ENCODE assay signal across 14 mouse cellular contexts in the genomic region with DNA sequence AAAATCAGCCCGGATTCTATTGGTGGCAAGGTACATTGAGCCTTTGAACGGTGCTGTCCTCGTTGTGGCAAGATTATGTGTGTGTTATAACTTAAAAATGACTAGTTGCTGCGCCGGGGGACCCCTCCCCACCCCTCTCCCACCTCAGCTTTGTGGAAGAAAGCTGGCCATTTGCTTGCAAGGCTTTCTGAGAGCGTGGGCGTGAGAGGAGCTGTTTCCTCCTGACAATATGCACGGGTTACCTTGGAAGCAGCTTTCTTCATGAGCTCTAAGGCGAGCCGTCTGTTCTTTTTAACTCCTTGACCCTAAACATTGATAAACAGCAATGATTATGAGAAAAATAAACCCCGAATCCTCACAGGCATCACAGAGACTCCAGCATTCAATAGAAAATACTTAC.
DNase-seq lines count a peak whose midpoint lies in the region; ATAC-seq and TF ChIP-seq lines count a peak whose summit lies in the region.
"Had no signal": no experiment of that assay in that cellular context is flagged by ENCODE, and none has a peak within 500 bp of the region (broad histone marks: within the 10 kb centered on the region; RNA-seq: fewer than 3 reads in every experiment).

No protein-coding gene starts in this region.

- no peak overlapping the region for H3K9ac ChIP-seq in hindbrain, embryonic 13.5 days
- no peak overlapping the region for H3K9ac ChIP-seq in hindbrain, embryonic 11.5 days (ENCODE audit: low read depth, low read length)
- H3K9ac ChIP-seq in CH12.LX (ENCODE audit: insufficient read depth, low read depth): no peak overlapping the region
- H3K9ac ChIP-seq in forebrain, embryonic 11.5 days (ENCODE audit: low read length): peak overlapping the region; percentile 16; the same call in 1 of the 2 replicates
- H3K9ac ChIP-seq: embryonic facial prominence, embryonic 13.5 days; intestine, embryonic 15.5 days; kidney, embryonic 15.5 days; liver, postnatal 0 days had no signal

- WGBS in heart, embryonic 10.5 days: 43% methylated on average over 11 of the region's 11 CpGs
- whole genome bisulfite sequencing in hindbrain, embryonic 13.5 days: 37% methylated on average over 11 of the region's 11 CpGs
- WGBS in hindbrain, embryonic 11.5 days: 44% methylated on average over 11 of the region's 11 CpGs
- WGBS in forebrain, embryonic 11.5 days: 15% methylated on average over 11 of the region's 11 CpGs

- no peak overlapping the region for H3K4me2 ChIP-seq in hindbrain, embryonic 13.5 days
- no peak overlapping the region for H3K4me2 ChIP-seq in hindbrain, embryonic 11.5 days (replicated peaks; ENCODE audit: low read depth, low read length)
- peak overlapping the region; percentile 52 for H3K4me2 ChIP-seq in CH12.LX (ENCODE audit: insufficient read depth, low read depth, poor library complexity, severe bottlenecking)
- H3K4me2 ChIP-seq in forebrain, embryonic 11.5 days (ENCODE audit: low read depth, low read length, severe bottlenecking): peak overlapping the region; percentile 32; the same call in 1 of the 2 replicates
- H3K4me2 ChIP-seq: embryonic facial prominence, embryonic 13.5 days; intestine, embryonic 15.5 days; kidney, embryonic 15.5 days had no signal

- H3K4me3 ChIP-seq in heart, embryonic 10.5 days: no peak overlapping the region; the same call in 1 of the 2 replicates
- no peak overlapping the region for H3K4me3 ChIP-seq in hindbrain, embryonic 13.5 days
- no peak overlapping the region for H3K4me3 ChIP-seq in hindbrain, embryonic 11.5 days (ENCODE audit: low read depth, low read length)
- no peak overlapping the region for H3K4me3 ChIP-seq in CH12.LX (replicated peaks in 1 of 3; ENCODE audit: low read depth in 2 of 3, low read length in 2 of 3, poor library complexity in 1 of 3)
- no peak overlapping the region for H3K4me3 ChIP-seq in forebrain, embryonic 11.5 days (ENCODE audit: low read depth, low read length)
- H3K4me3 ChIP-seq: embryonic facial prominence, embryonic 13.5 days; gastrocnemius, adult 2 months; intestine, embryonic 15.5 days; kidney, embryonic 15.5 days had no signal

- H3K27me3 ChIP-seq in heart, embryonic 10.5 days (ENCODE audit: insufficient read depth, poor library complexity, severe bottlenecking): no peaks in the 10 kb centered on the region
- H3K27me3 ChIP-seq in hindbrain, embryonic 13.5 days: no peaks in the 10 kb centered on the region
- no peaks in the 10 kb centered on the region for H3K27me3 ChIP-seq in hindbrain, embryonic 11.5 days (ENCODE audit: control insufficient read depth, insufficient read depth, low read length)
- H3K27me3 ChIP-seq in CH12.LX (replicated peaks): no peaks in the 10 kb centered on the region
- no peaks in the 10 kb centered on the region for H3K27me3 ChIP-seq in forebrain, embryonic 11.5 days (ENCODE audit: control insufficient read depth, insufficient read depth, low read length)
- H3K27me3 ChIP-seq: embryonic facial prominence, embryonic 13.5 days; intestine, embryonic 15.5 days; kidney, embryonic 15.5 days had no signal

- H3K27ac ChIP-seq in heart, embryonic 10.5 days: peak overlapping the region; percentile 78
- H3K27ac ChIP-seq in hindbrain, embryonic 13.5 days: 0 out of 2 replicates have a peak overlapping the region, but pooled peaks have one; percentile 36
- no peak overlapping the region for H3K27ac ChIP-seq in hindbrain, embryonic 11.5 days (ENCODE audit: low read depth, low read length)
- H3K27ac ChIP-seq in CH12.LX (ENCODE audit: insufficient read depth, low read depth): no peak overlapping the region
- peak overlapping the region; percentile 54 for H3K27ac ChIP-seq in forebrain, embryonic 11.5 days (ENCODE audit: low read depth, low read length)
- H3K27ac ChIP-seq: embryonic facial prominence, embryonic 13.5 days; gastrocnemius, adult 2 months; intestine, embryonic 15.5 days; kidney, embryonic 15.5 days had no signal

- in situ Hi-C loops in CH12.LX (cut with MboI; ENCODE audit: low pct_ligation_motif_present, low pct_unique_long_range_greater_than_20kb, low sequenced_read_pairs): no loop called here

- ATAC-seq in hindbrain, embryonic 13.5 days (ENCODE audit: low FRiP score): no peak
- no peak for ATAC-seq in hindbrain, embryonic 11.5 days (ENCODE audit: low FRiP score)
- peak; percentile 49 for ATAC-seq in forebrain, embryonic 11.5 days (replicated peaks; ENCODE audit: low FRiP score)
- ATAC-seq: intestine, embryonic 15.5 days; liver, postnatal 0 days had no signal

- H3K9me3 ChIP-seq in heart, embryonic 10.5 days: no peaks in the 10 kb centered on the region
- no peaks in the 10 kb centered on the region for H3K9me3 ChIP-seq in hindbrain, embryonic 13.5 days
- no peaks in the 10 kb centered on the region for H3K9me3 ChIP-seq in hindbrain, embryonic 11.5 days (ENCODE audit: control insufficient read depth, low read length)
- H3K9me3 ChIP-seq in CH12.LX (replicated peaks; ENCODE audit: low read length): peaks cover 1% of the 10 kb centered on the region
- peaks cover 1% of the 10 kb centered on the region; the same call in 1 of the 2 replicates for H3K9me3 ChIP-seq in forebrain, embryonic 11.5 days (ENCODE audit: control insufficient read depth, low read length)
- H3K9me3 ChIP-seq: embryonic facial prominence, embryonic 13.5 days; intestine, embryonic 15.5 days; kidney, embryonic 15.5 days had no signal

- H3K79me2 ChIP-seq in CH12.LX (replicated peaks; ENCODE audit: control insufficient read depth, extremely low read depth, insufficient read depth, poor library complexity, severe bottlenecking): no peaks in the 10 kb centered on the region

- dilution Hi-C loops in CH12.LX (cut with MboI; ENCODE audit: extremely low pct_ligation_motif_present, extremely low pct_unique_long_range_greater_than_20kb, low sequenced_read_pairs): no loop called here

- TF ChIP-seq POLR2A in CH12.LX (IDR thresholded peaks at IDR 0.05; ENCODE audit: low read depth, low read length): no peak

- TF ChIP-seq CTCF in CH12.LX (conservative IDR thresholded peaks at IDR 0.05 in 1 of 2, IDR thresholded peaks at IDR 0.05 in 1 of 2; ENCODE audit: low read depth in 2 of 2, low read length in 2 of 2): no peak

- no peak for TF ChIP-seq EP300 in CH12.LX (IDR thresholded peaks at IDR 0.05; ENCODE audit: low read length)

- no peak for DNase-seq in heart, embryonic 10.5 days (ENCODE audit: low spot score)
- no peak for DNase-seq in heart, adult 11 months
- no peak for DNase-seq in hindbrain, embryonic 11.5 days (ENCODE audit: low spot score)
- no peak for DNase-seq in CH12.LX (ENCODE audit: extremely low read depth)
- DNase-seq in forebrain, embryonic 11.5 days (ENCODE audit: low spot score): no peak
- no peak for DNase-seq in urinary bladder, postnatal 10 days (ENCODE audit: low spot score)
- DNase-seq in adrenal gland, adult 8-10 months: no peak
- DNase-seq: cerebellum, postnatal 10 days; gastrocnemius, adult 2 months; liver, postnatal 0 days had no signal

- 0 out of 2 replicates have a peak, but pooled peaks cover under 1% of the 10 kb centered on the region for H3K36me3 ChIP-seq in heart, embryonic 10.5 days
- 0 out of 2 replicates have a peak, but pooled peaks cover 3% of the 10 kb centered on the region for H3K36me3 ChIP-seq in hindbrain, embryonic 13.5 days
- H3K36me3 ChIP-seq in hindbrain, embryonic 11.5 days (ENCODE audit: control insufficient read depth, insufficient read depth, low read length): no peaks in the 10 kb centered on the region
- no peaks in the 10 kb centered on the region for H3K36me3 ChIP-seq in CH12.LX (replicated peaks in 1 of 2; ENCODE audit: control insufficient read depth in 1 of 2, insufficient read depth in 1 of 2, low read length in 1 of 2)
- H3K36me3 ChIP-seq in forebrain, embryonic 11.5 days (ENCODE audit: control insufficient read depth, insufficient read depth, low read length): no peaks in the 10 kb centered on the region
- H3K36me3 ChIP-seq: embryonic facial prominence, embryonic 13.5 days had no signal

- TF ChIP-seq RAD21 in CH12.LX (IDR thresholded peaks at IDR 0.05; ENCODE audit: low read depth, low read length): no peak

- H3K4me1 ChIP-seq in heart, embryonic 10.5 days: peaks cover 19% of the 10 kb centered on the region
- peaks cover 17% of the 10 kb centered on the region for H3K4me1 ChIP-seq in hindbrain, embryonic 13.5 days (replicated peaks)
- H3K4me1 ChIP-seq in hindbrain, embryonic 11.5 days (replicated peaks; ENCODE audit: control insufficient read depth, insufficient read depth, low read length): peaks cover 3% of the 10 kb centered on the region; the same call in 1 of the 2 replicates
- H3K4me1 ChIP-seq in CH12.LX (ENCODE audit: control insufficient read depth in 1 of 2, insufficient read depth in 2 of 2): peaks cover 12 to 44% of the 10 kb centered on the region in 2 experiments
- H3K4me1 ChIP-seq in forebrain, embryonic 11.5 days (replicated peaks; ENCODE audit: control insufficient read depth, insufficient read depth, low read length): peaks cover 10% of the 10 kb centered on the region
- H3K4me1 ChIP-seq: intestine, embryonic 15.5 days; kidney, embryonic 15.5 days had no signal

TF ChIP-seq in CH12.LX, 34 proteins besides CTCF, POLR2A, EP300 and RAD21:
- TF ChIP-seq HCFC1 (IDR thresholded peaks at IDR 0.05; ENCODE audit: low read depth, low read length) (no peak), ZNF384 (IDR thresholded peaks at IDR 0.05; ENCODE audit: low read depth, low read length) (no peak), ZKSCAN1 (IDR thresholded peaks at IDR 0.05; ENCODE audit: borderline replicate concordance, low read depth, low read length) (no peak), USF1 (IDR thresholded peaks at IDR 0.05; ENCODE audit: low read depth, low read length) (no peak), MYC (IDR thresholded peaks at IDR 0.05; ENCODE audit: low read depth, low read length) (no peak), USF2 (conservative IDR thresholded peaks at IDR 0.05; ENCODE audit: low read depth, low read length) (no peak), ZC3H11A (IDR thresholded peaks at IDR 0.05; ENCODE audit: low read depth, low read length) (no peak), NELFE (IDR thresholded peaks at IDR 0.05; ENCODE audit: low read depth, low read length) (no peak), JUN (IDR thresholded peaks at IDR 0.05; ENCODE audit: insufficient read depth, low read depth, low read length) (no peak), ZMIZ1 (IDR thresholded peaks at IDR 0.05; ENCODE audit: low read depth, low read length) (no peak), BHLHE40 (IDR thresholded peaks at IDR 0.05; ENCODE audit: low read depth, low read length) (no peak)

Comparison
In these comparisons a context has a peak if more than half of its experiments do, and no peak if none do; other contexts are left out.
1. H3K27ac ChIP-seq: peak in heart, embryonic 10.5 days (single experiment), hindbrain, embryonic 13.5 days (single experiment) and forebrain, embryonic 11.5 days (single experiment); none in hindbrain, embryonic 11.5 days (single experiment) and CH12.LX (single experiment).
2. H3K4me2 ChIP-seq: peak in CH12.LX (single experiment) and forebrain, embryonic 11.5 days (single experiment); none in hindbrain, embryonic 13.5 days (single experiment) and hindbrain, embryonic 11.5 days (single experiment).